Mouse (Mus musculus): Measurements from ENCODE around the gene Ninj1. TPM values are rescaled to one million over a fixed set of nuclear protein-coding genes. Genes with fewer than 3 reads are reported as not detected.
A peak's percentile ranks its signal among the peaks of the same experiment; 100 is the strongest.

Gene Ninj1
- polyA plus RNA-seq, 1 experiment from 2014 or later, result 63.0 TPM

DNA sequence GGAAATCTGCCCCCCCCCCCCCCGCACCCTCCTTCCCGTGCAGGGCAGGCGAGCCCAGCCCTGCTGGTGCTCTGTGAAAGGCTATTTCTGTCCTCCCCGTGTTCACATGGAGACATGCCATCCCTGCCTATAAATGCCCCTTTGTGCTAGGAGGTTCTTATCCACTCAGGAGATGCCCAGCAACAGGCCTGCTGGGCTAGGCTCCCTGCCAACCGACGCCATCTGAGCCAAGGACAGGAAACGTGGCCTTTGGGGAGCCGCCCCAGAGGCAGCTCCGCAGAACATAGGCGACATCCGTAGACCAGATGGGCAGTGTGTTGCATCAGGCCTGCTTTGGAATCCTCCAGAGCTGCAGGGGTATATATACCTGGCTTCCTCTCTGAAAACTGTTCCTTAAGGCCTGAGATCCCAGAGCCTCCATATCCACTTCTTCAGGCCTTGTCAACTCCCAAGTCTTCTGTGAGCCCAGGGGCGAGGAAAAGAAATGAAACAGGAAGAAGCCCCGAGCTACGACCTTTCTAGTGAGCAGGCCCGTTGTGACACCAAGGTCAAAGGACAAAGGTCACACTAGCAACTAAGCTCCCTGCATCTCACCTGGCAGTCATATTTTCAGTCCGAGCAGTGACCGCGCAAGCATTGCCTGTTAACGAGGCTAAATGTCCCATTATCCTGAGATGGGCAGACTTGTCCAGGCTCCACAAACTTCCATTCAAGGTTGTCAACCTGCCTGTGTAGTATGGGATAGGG, 8.3 kb upstream of the Ninj1 start:
- no peak overlapping the region for H3K9ac ChIP-seq (ENCODE audit: low read length)

DNA sequence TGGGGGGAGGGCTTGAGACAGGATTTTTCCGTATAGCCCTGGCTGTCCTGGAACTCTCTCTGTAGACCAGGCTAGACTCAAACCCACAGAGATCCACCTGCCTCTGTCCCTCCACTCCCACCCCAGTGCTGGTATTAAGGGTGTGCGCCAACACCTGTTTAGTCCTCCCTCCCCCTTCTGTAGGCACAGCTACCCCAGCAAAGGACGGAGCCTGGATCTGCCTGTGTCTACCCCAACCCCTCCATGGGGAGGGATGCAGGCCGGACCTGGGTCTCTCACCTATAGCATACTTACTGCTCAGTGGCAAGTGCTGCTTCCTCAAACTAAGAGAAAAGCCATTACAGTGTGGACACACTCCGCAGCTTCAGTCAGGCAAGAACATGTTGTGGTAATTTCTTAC, 7.0 kb upstream of the Ninj1 start:
- no peak overlapping the region for H3K27ac ChIP-seq (ENCODE audit: low read depth)
- no peak overlapping the region for H3K9ac ChIP-seq (ENCODE audit: low read length)
- 84% methylated on average over 5 of the region's 5 CpGs for WGBS
- H3K4me2 ChIP-seq (ENCODE audit: low read length), result no peak overlapping the region
- 0 out of 2 replicates have a peak, but pooled peaks cover 3% of the 10 kb centered on the region for H3K9me3 ChIP-seq (ENCODE audit: control insufficient read depth, low read length)
- H3K4me3 ChIP-seq (ENCODE audit: low read depth, low read length), result no peak overlapping the region
- H3K36me3 ChIP-seq (ENCODE audit: control insufficient read depth, insufficient read depth, low read length), result no peaks in the 10 kb centered on the region
- H3K27me3 ChIP-seq (replicated peaks; ENCODE audit: control insufficient read depth, insufficient read depth, low read length), result no peaks in the 10 kb centered on the region
- DNase-seq (ENCODE audit: low spot score) (no peak), ATAC-seq (replicated peaks; ENCODE audit: low FRiP score, low TSS enrichment, low read depth) (no peak)
- peaks cover 3% of the 10 kb centered on the region; the same call in 1 of the 2 replicates for H3K4me1 ChIP-seq (replicated peaks; ENCODE audit: control insufficient read depth, insufficient read depth, low read length)

More for the DNA sequence above, 8.3 kb upstream of the Ninj1 start:
- Histone ChIP-seq H3K36me3 (ENCODE audit: control insufficient read depth, insufficient read depth, low read length) (no peaks in the 10 kb centered on the region), H3K27ac (ENCODE audit: low read depth) (no peak overlapping the region), H3K4me2 (ENCODE audit: low read length) (no peak overlapping the region), H3K9me3 (ENCODE audit: control insufficient read depth, low read length) (no peaks in the 10 kb centered on the region), H3K27me3 (replicated peaks; ENCODE audit: control insufficient read depth, insufficient read depth, low read length) (no peaks in the 10 kb centered on the region), H3K4me1 (replicated peaks; ENCODE audit: control insufficient read depth, insufficient read depth, low read length) (peaks cover 3% of the 10 kb centered on the region; the same call in 1 of the 2 replicates), H3K4me3 (ENCODE audit: low read depth, low read length) (no peak overlapping the region)
- no peak for DNase-seq (ENCODE audit: low spot score)
- WGBS, result 68% methylated on average over 19 of the region's 19 CpGs
- no peak for ATAC-seq (replicated peaks; ENCODE audit: low FRiP score, low TSS enrichment, low read depth)

DNA sequence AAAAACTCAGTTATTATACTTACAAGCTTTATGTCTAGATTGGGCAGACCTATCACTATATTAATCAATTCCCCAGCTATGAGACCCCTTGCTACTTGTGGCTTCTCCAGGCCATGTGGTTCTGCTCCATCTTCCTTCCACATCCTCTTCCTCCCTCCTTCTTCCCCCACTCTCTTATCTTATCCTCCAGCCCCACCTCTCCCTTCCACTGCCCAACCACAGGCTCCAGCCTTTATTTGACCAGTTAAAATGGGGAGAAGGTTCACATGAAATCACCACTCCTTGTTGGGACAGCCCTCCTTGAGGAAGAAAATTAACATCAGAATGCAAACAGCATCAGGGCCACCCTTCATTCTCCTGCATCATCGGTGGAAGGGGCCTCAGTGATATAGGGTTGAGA, 6.6 kb upstream of the Ninj1 start:
- Histone ChIP-seq H3K27ac (ENCODE audit: low read depth) (no peak overlapping the region), H3K9me3 (ENCODE audit: control insufficient read depth, low read length) (0 out of 2 replicates have a peak, but pooled peaks cover 3% of the 10 kb centered on the region), H3K27me3 (replicated peaks; ENCODE audit: control insufficient read depth, insufficient read depth, low read length) (no peaks in the 10 kb centered on the region), H3K4me2 (ENCODE audit: low read length) (no peak overlapping the region), H3K36me3 (ENCODE audit: control insufficient read depth, insufficient read depth, low read length) (no peaks in the 10 kb centered on the region), H3K4me3 (ENCODE audit: low read depth, low read length) (no peak overlapping the region), H3K4me1 (replicated peaks; ENCODE audit: control insufficient read depth, insufficient read depth, low read length) (peaks cover 3% of the 10 kb centered on the region; the same call in 1 of the 2 replicates), H3K9ac (ENCODE audit: low read length) (no peak overlapping the region)
- 55% methylated on average over 1 of the region's 1 CpGs for WGBS
- no peak for ATAC-seq (replicated peaks; ENCODE audit: low FRiP score, low TSS enrichment, low read depth)
- no peak for DNase-seq (ENCODE audit: low spot score)

DNA sequence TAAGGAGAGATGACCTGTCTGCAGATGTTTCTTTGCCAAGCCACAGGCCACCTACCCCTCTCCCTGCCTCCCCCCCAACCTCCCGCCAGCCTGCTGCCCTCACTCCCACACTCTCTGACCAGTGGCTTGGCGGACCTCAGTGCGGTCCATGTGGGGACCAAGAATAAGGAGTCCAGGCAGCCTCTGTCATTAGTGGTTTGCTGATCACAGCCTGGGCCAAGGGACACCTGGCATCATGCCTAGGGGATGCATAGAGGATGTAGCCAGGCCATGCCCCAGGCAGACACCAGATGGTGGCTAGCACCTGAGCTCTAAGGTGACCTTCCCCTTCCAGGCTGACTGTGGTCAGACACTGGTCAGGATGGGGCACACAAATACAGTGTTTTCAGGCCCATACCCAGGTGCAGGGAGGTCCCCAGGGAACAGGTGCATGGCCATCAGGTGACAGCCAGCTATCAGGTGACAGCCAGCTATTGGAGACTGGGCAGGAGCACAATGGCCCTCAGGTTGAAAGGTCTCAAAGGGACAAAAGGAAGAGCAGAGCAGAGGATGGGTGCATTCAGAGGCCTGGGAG, 5.8 kb upstream of the Ninj1 start:
- H3K4me1 ChIP-seq (replicated peaks; ENCODE audit: control insufficient read depth, insufficient read depth, low read length), result peaks cover 3% of the 10 kb centered on the region; the same call in 1 of the 2 replicates
- no peaks in the 10 kb centered on the region for H3K27me3 ChIP-seq (replicated peaks; ENCODE audit: control insufficient read depth, insufficient read depth, low read length)
- no peaks in the 10 kb centered on the region for H3K36me3 ChIP-seq (ENCODE audit: control insufficient read depth, insufficient read depth, low read length)
- H3K27ac ChIP-seq (ENCODE audit: low read depth), result no peak overlapping the region
- H3K4me2 ChIP-seq (ENCODE audit: low read length), result no peak overlapping the region
- 80% methylated on average over 3 of the region's 3 CpGs for WGBS
- 0 out of 2 replicates have a peak, but pooled peaks cover 3% of the 10 kb centered on the region for H3K9me3 ChIP-seq (ENCODE audit: control insufficient read depth, low read length)
- no peak for DNase-seq (ENCODE audit: low spot score)
- H3K4me3 ChIP-seq (ENCODE audit: low read depth, low read length), result no peak overlapping the region
- ATAC-seq (replicated peaks; ENCODE audit: low FRiP score, low TSS enrichment, low read depth), result no peak
- no peak overlapping the region for H3K9ac ChIP-seq (ENCODE audit: low read length)

DNA sequence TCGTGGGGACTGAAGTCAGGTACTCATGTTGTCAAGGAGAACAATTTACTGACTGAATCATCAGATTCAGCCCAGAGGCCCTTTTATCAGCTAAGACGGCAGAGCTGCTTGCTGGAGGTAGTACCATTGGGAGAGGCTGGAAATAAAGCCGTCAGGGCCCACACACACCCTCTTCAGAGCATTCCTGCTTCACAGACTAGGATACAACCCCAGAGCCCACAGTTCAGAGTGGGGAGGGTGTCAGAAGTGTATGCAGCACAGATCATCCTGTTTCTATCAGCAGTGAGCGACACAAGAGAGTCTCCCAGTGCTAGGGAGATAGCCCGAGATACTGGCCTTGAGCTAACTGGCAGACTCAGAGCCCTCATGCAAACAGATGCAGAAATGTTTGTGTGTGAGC, 4.1 kb upstream of the Ninj1 start:
- Histone ChIP-seq H3K27ac (ENCODE audit: low read depth) (peak overlapping the region; percentile 27; the same call in 1 of the 2 replicates), H3K9me3 (ENCODE audit: control insufficient read depth, low read length) (0 out of 2 replicates have a peak, but pooled peaks cover 3% of the 10 kb centered on the region), H3K9ac (ENCODE audit: low read length) (no peak overlapping the region), H3K4me1 (replicated peaks; ENCODE audit: control insufficient read depth, insufficient read depth, low read length) (peaks cover 11% of the 10 kb centered on the region), H3K27me3 (replicated peaks; ENCODE audit: control insufficient read depth, insufficient read depth, low read length) (no peaks in the 10 kb centered on the region), H3K4me2 (ENCODE audit: low read length) (no peak overlapping the region), H3K36me3 (ENCODE audit: control insufficient read depth, insufficient read depth, low read length) (no peaks in the 10 kb centered on the region), H3K4me3 (ENCODE audit: low read depth, low read length) (no peak overlapping the region)
- 45% methylated on average over 5 of the region's 5 CpGs for WGBS
- DNase-seq (ENCODE audit: low spot score) (no peak), ATAC-seq (replicated peaks; ENCODE audit: low FRiP score, low TSS enrichment, low read depth) (no peak)

DNA sequence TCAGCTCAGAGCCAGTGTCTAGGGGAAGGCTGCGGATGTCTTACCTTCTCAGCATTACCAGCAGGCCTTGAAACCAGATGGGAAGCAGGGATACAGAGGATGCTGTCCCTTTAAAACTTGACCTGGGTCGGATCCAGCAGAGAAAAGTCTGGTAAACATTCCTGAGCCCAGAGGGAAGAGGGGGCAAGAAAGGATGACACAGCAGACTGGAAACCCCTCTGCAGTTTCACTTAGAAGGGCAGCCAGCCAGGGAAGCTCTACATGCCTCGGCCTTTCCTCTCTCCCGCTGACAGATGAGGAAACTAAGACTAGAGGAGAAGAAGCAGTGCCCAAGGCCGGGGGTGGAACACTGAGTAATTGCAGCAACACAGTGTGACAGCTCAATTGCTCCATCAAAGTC, 3.6 kb upstream of the Ninj1 start:
- Histone ChIP-seq H3K4me1 (replicated peaks; ENCODE audit: control insufficient read depth, insufficient read depth, low read length) (peaks cover 15% of the 10 kb centered on the region), H3K27ac (ENCODE audit: low read depth) (peak overlapping the region; percentile 27; the same call in 1 of the 2 replicates), H3K4me2 (ENCODE audit: low read length) (no peak overlapping the region), H3K9ac (ENCODE audit: low read length) (no peak overlapping the region), H3K4me3 (ENCODE audit: low read depth, low read length) (no peak overlapping the region), H3K36me3 (ENCODE audit: control insufficient read depth, insufficient read depth, low read length) (no peaks in the 10 kb centered on the region), H3K27me3 (replicated peaks; ENCODE audit: control insufficient read depth, insufficient read depth, low read length) (no peaks in the 10 kb centered on the region), H3K9me3 (ENCODE audit: control insufficient read depth, low read length) (0 out of 2 replicates have a peak, but pooled peaks cover 3% of the 10 kb centered on the region)
- 40% methylated on average over 5 of the region's 5 CpGs for WGBS
- DNase-seq (ENCODE audit: low spot score), result no peak
- ATAC-seq (replicated peaks; ENCODE audit: low FRiP score, low TSS enrichment, low read depth), result no peak

DNA sequence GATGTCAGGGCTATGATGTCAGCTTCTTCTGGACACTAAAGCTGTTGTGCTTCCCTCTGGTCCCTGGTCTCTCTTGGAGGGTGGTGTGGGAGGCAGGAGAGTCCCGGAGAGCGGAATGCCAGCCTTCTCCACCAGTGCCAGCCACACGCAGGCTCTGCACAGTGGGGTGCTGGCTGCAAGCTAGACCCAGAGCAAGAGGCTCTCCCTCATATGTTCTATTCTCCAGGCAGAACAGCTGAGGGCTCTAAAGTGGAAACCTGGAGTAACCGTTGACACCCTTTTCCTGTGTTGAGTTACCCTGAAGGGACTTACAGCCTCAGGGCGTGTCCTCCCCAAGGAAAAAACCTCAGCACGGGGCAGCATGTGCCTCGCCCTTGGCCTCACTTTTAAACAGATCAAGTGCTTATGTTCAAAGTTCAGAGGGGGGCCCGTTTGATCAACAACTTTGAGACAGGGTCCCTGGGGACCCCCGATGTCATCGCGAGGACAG, 442 bp upstream of the Ninj1 start:
- Histone ChIP-seq H3K9ac (ENCODE audit: low read length) (peak overlapping the region; percentile 65), H3K36me3 (ENCODE audit: control insufficient read depth, insufficient read depth, low read length) (no peaks in the 10 kb centered on the region), H3K27ac (ENCODE audit: low read depth) (peak overlapping the region; percentile 73), H3K27me3 (replicated peaks; ENCODE audit: control insufficient read depth, insufficient read depth, low read length) (no peaks in the 10 kb centered on the region), H3K9me3 (ENCODE audit: control insufficient read depth, low read length) (0 out of 2 replicates have a peak, but pooled peaks cover 3% of the 10 kb centered on the region), H3K4me1 (replicated peaks; ENCODE audit: control insufficient read depth, insufficient read depth, low read length) (peaks cover 33% of the 10 kb centered on the region), H3K4me2 (ENCODE audit: low read length) (peak overlapping the region; percentile 99), H3K4me3 (ENCODE audit: low read depth, low read length) (peak overlapping the region; percentile 81)
- DNase-seq (ENCODE audit: low spot score) (no peak), ATAC-seq (replicated peaks; ENCODE audit: low FRiP score, low TSS enrichment, low read depth) (peak; percentile 53)
- WGBS, result 23% methylated on average over 11 of the region's 11 CpGs

DNA sequence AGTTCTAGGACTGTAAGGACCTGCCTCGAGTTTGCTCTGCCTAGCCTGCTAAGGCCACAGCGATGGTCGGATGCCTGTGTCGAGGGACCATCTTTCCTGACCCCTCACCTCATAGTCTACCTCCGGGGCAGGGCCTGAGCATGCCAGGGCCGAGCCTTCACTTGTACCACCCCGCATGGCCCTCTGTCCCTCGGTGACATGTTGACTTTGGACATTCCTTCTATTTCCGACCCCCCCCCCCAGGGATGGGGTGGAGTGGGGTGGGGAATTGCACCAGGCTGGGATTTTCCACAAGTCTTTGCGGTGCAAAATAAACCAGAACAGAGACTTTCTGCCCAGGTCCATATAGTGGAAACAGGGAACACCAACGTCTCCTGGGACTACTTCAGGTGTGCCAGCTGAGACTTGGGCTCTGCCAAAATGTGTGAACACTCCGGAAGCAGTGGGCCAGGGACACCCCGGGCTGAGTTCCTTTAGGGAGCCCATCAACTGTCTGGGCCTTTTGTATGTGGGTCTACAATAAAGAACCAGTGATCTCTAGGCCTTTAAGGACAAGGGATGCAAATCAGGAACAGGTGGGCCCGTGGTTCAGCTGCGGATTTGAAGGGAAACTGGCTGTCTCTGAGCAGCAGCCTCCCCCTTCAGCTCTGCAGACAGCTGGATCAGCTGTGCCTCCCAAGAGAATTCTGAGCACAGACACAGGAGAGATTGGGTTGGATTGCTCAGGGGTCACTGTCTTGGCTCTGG, 1.1 kb downstream of the Ninj1 start:
- Histone ChIP-seq H3K4me2 (ENCODE audit: low read length) (peak overlapping the region; percentile 99), H3K27ac (ENCODE audit: low read depth) (no peak overlapping the region), H3K4me3 (ENCODE audit: low read depth, low read length) (peak overlapping the region; percentile 81), H3K9me3 (ENCODE audit: control insufficient read depth, low read length) (0 out of 2 replicates have a peak, but pooled peaks cover 3% of the 10 kb centered on the region), H3K4me1 (replicated peaks; ENCODE audit: control insufficient read depth, insufficient read depth, low read length) (peaks cover 33% of the 10 kb centered on the region), H3K36me3 (ENCODE audit: control insufficient read depth, insufficient read depth, low read length) (no peaks in the 10 kb centered on the region), H3K27me3 (replicated peaks; ENCODE audit: control insufficient read depth, insufficient read depth, low read length) (no peaks in the 10 kb centered on the region), H3K9ac (ENCODE audit: low read length) (peak overlapping the region; percentile 65; the same call in 1 of the 2 replicates)
- ATAC-seq (replicated peaks; ENCODE audit: low FRiP score, low TSS enrichment, low read depth) (peak; percentile 4; the same call in 1 of the 2 replicates), DNase-seq (ENCODE audit: low spot score) (no peak)
- 28% methylated on average over 15 of the region's 15 CpGs for WGBS
